Mouse (Mus musculus): ENCODE measurements at regions not wholly inside any gene's neighbourhood (a gene's known extent, or its start where the extent isn't known, plus 50 kb on each side); places are given as distances from the start of the nearest gene placed in this dataset.

DNA sequence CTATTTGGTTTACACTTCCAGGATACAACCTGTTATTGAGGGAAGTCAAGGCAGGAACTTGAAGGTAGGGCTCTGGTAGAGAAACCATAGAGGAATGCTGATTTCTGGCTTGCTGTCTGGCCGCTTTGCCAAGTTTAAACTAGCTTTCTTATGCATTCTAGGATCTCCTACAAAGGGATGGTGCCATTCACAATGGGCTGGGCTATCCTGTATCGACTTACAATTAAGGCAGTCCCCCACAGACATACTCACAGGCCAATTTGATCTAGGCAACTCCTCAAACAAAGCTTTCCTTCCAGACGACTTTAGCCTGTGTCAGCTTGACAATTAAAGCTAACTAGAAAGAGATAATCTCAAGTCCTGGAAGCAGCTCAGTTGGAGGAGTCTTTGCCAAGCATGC, 83.1 kb downstream of the Phlda1 start:
- Histone ChIP-seq H3K27ac (ENCODE audit: insufficient read depth, low read depth, low read length) (no peak overlapping the region), H3K4me3 (ENCODE audit: insufficient read depth, low read length) (no peak overlapping the region), H3K4me1 (ENCODE audit: control insufficient read depth, insufficient read depth, low read length) (no peaks in the 10 kb centered on the region)
- TF ChIP-seq POLR2A (IDR thresholded peaks at IDR 0.05; ENCODE audit: borderline replicate concordance, low read depth, low read length) (no peak), CTCF (IDR thresholded peaks at IDR 0.05; ENCODE audit: low read depth, low read length) (no peak)

DNA sequence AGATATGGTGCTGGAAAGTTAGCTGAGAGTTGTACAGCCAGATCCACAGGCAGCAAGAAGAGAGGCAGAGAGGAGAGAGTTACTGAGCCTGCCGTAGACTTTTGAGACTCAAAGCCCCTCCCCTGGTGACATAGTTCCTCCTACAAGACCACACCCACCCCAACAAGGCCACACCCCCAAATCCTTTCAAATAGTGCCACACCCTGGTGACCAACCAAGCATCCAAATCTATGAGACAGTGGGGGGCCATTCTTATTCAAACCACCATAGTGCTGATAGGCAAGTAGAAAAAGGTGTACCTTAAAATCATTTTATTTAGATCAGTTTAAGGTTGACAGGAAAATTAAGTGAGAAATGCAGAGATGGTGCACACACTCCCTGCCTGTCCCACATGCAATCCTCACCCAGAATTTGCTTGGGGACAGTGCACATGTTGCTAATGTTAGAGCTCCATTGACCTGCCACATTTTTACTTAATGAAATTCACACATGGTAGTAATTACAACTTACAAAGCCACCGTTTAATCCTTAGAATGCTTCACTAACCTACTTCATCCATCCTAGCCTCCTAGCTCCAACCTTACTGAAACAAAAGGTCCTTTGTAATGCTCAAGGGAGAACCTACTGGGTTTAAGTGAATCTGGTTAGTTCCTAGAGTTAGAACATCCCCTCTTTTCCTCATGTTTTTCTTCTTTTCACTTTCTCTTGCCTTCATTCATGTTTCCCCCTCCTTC, 86.5 kb downstream of the Phlda1 start:
- Histone ChIP-seq H3K27ac (ENCODE audit: insufficient read depth, low read depth, low read length) (no peak overlapping the region), H3K4me1 (ENCODE audit: control insufficient read depth, insufficient read depth, low read length) (no peaks in the 10 kb centered on the region), H3K4me3 (ENCODE audit: insufficient read depth, low read length) (no peak overlapping the region)
- TF ChIP-seq POLR2A (IDR thresholded peaks at IDR 0.05; ENCODE audit: borderline replicate concordance, low read depth, low read length) (no peak), CTCF (IDR thresholded peaks at IDR 0.05; ENCODE audit: low read depth, low read length) (no peak)

DNA sequence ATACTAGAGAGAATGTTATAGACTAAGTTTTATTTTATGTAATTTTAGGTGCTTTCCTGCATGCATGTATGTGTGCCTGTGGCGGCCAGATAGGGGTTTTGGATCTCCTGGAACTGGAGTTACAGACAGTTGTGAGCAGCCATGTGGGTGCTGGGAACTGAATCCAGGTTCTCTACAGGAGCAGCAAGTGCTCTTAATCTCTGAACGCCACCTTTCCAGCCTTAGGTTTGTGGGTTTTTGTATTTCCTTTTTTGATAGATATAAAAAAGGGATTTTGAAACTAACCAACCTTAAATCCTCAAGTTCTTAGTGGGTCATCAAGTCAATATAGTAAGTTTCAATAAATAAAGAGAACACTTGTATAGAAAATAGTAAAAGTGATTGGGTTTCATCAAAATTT, 87.2 kb downstream of the Phlda1 start:
- H3K4me1 ChIP-seq (ENCODE audit: control insufficient read depth, insufficient read depth, low read length), result no peaks in the 10 kb centered on the region
- TF ChIP-seq CTCF (IDR thresholded peaks at IDR 0.05; ENCODE audit: low read depth, low read length) (no peak), POLR2A (IDR thresholded peaks at IDR 0.05; ENCODE audit: borderline replicate concordance, low read depth, low read length) (no peak)
- no peak overlapping the region for H3K27ac ChIP-seq (ENCODE audit: insufficient read depth, low read depth, low read length)
- no peak overlapping the region for H3K4me3 ChIP-seq (ENCODE audit: insufficient read depth, low read length)

DNA sequence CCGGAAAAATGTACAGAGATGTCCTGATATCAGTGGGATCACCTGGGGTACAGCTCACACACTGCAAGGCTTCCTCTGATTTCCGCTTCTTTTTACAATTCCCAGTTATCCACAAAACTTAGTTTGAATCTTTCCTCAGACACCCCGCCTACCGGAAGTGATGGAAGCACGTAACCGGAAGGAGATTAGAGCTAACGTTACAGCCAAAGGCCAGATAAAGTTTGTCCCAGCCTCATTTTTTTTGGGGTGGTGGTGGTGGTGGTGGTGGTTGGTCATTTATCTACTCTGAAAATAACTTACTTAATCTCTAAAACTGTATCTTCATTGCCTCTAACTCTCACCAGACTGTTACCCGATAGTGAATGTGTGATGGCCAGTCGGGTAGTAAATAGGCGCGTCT, 88.1 kb downstream of the Phlda1 start:
- no peak for TF ChIP-seq POLR2A (IDR thresholded peaks at IDR 0.05; ENCODE audit: borderline replicate concordance, low read depth, low read length)
- TF ChIP-seq CTCF (IDR thresholded peaks at IDR 0.05; ENCODE audit: low read depth, low read length), result no peak
- no peak overlapping the region for H3K4me3 ChIP-seq (ENCODE audit: insufficient read depth, low read length)
- H3K4me1 ChIP-seq (ENCODE audit: control insufficient read depth, insufficient read depth, low read length), result peaks cover 3% of the 10 kb centered on the region; the same call in 1 of the 2 replicates

DNA sequence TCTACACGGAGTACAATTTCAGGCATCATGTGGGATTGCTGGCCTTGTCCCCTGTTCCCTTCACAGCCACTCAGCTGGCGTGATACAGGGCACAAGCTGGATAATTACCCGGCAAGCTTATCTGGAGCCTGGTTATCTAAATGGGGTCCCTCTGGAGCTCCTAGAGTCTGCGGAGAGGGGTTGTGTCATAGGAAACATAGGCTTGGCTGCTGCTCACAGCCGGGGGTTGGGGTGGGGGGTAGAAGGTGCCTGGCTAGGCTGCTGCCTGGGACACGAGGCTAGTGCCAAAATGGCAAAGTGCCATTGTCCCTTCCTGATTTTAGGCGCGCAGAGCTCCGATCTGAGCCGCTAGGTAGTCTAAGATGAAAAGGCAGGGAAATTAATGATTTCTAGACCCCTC, 88.6 kb downstream of the Phlda1 start:
- no peak overlapping the region for H3K27ac ChIP-seq (ENCODE audit: insufficient read depth, low read depth, low read length)
- H3K4me3 ChIP-seq (ENCODE audit: insufficient read depth, low read length), result no peak overlapping the region
- peaks cover 3% of the 10 kb centered on the region; the same call in 1 of the 2 replicates for H3K4me1 ChIP-seq (ENCODE audit: control insufficient read depth, insufficient read depth, low read length)
- TF ChIP-seq CTCF (IDR thresholded peaks at IDR 0.05; ENCODE audit: low read depth, low read length), result no peak
- TF ChIP-seq POLR2A (IDR thresholded peaks at IDR 0.05; ENCODE audit: borderline replicate concordance, low read depth, low read length), result no peak

More for the DNA sequence above, 88.1 kb downstream of the Phlda1 start:
- H3K27ac ChIP-seq (ENCODE audit: insufficient read depth, low read depth, low read length), result no peak overlapping the region

DNA sequence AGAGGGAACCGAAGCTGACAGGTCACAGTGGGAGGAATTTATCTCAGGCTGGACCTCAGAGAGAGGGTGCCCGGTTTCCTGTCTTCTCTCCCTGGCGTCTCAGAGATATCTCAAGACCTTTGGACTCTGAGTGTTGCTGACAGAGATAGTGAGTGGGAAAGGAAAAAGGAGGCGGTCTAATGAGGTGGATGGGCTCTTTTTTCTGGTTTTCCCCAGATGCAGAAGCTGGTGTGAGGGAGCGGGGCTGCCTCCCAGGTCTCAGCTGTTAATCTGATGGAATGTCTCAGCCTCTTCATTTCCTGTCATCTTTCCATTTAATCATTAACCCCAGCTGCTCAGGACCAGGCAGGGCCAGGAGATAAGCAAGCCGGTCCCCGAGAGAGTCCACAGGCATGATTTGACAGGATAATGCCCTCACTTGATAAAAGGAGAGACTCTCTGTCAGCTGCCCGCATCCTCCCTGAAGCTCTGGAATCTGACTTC, 89.5 kb downstream of the Phlda1 start:
- peaks cover 6% of the 10 kb centered on the region; the same call in 1 of the 2 replicates for H3K4me1 ChIP-seq (ENCODE audit: control insufficient read depth, insufficient read depth, low read length)
- no peak overlapping the region for H3K27ac ChIP-seq (ENCODE audit: insufficient read depth, low read depth, low read length)
- H3K4me3 ChIP-seq (ENCODE audit: insufficient read depth, low read length), result no peak overlapping the region
- TF ChIP-seq CTCF (IDR thresholded peaks at IDR 0.05; ENCODE audit: low read depth, low read length), result no peak
- TF ChIP-seq POLR2A (IDR thresholded peaks at IDR 0.05; ENCODE audit: borderline replicate concordance, low read depth, low read length), result no peak

DNA sequence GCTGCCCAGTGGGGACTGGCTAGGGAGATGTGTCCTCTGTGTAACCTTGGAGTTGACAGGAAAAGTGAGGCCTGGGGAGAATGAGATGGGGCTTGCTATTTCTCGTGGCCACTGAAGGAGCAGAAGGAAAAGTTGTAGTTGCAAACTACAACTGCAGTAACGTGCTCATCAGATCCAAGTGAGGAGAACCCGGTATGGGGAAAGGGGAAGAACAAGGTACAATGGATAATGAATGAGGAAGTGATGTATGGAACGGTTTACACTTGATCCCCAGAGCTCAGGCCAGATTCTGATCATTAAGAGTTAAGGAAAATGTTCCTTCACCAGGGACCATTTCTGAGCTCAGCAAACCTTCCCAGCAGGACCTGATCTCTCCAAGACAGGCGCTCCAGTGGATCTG, 92.6 kb downstream of the Phlda1 start:
- TF ChIP-seq POLR2A (IDR thresholded peaks at IDR 0.05; ENCODE audit: borderline replicate concordance, low read depth, low read length) (no peak), CTCF (IDR thresholded peaks at IDR 0.05; ENCODE audit: low read depth, low read length) (no peak)
- H3K27ac ChIP-seq (ENCODE audit: insufficient read depth, low read depth, low read length), result no peak overlapping the region
- H3K4me3 ChIP-seq (ENCODE audit: insufficient read depth, low read length), result no peak overlapping the region
- peaks cover 10% of the 10 kb centered on the region; the same call in 1 of the 2 replicates for H3K4me1 ChIP-seq (ENCODE audit: control insufficient read depth, insufficient read depth, low read length)

DNA sequence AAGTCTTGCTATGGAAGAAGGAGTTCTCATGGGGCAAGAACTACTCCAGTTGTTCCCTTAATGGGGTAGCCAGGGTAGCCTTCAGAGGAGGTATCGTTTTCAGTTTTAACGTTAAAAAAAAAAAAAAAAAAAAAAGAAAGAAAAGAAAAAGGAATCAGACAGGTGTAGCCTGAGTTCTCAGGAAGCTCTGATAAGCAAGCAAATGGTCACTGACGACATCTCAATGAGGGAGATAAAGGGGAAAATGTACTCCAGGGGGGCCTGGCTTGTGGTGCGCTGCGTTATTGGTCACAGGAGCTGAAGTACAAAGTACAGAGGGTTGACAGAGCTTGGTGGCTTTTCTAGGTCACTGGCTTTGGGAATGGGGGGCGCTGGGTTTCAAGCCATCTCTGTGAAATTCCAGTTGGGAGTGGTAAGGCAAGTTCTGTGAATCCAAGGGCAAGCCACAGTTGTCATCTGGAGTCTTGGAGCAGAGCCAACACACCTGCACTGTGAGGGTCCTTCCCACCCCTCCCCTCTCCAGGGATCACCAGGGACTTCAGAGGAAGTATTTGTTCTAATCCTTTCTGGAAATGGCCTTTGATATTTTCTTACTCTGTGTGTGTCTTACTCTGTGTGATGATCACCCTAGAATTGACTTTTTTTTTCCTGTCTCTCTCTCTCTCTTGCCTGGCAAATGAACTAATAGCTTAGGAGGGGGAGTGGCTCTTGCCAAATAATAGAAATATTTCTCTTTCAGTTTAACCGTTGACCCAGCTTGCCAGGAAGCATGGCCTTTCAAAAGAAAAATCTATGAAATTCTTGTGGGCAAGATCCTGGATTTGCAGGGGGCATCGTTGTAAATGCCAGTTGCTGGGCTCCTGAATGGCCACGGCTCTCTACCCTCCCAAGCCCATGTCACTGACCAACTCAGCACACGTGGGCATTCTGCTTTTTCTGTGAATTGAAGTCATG, 93.5 kb downstream of the Phlda1 start:
- H3K4me3 ChIP-seq (ENCODE audit: insufficient read depth, low read length), result no peak overlapping the region
- H3K27ac ChIP-seq (ENCODE audit: insufficient read depth, low read depth, low read length), result no peak overlapping the region
- peaks cover 10% of the 10 kb centered on the region; the same call in 1 of the 2 replicates for H3K4me1 ChIP-seq (ENCODE audit: control insufficient read depth, insufficient read depth, low read length)
- TF ChIP-seq CTCF (IDR thresholded peaks at IDR 0.05; ENCODE audit: low read depth, low read length), result no peak
- no peak for TF ChIP-seq POLR2A (IDR thresholded peaks at IDR 0.05; ENCODE audit: borderline replicate concordance, low read depth, low read length)

DNA sequence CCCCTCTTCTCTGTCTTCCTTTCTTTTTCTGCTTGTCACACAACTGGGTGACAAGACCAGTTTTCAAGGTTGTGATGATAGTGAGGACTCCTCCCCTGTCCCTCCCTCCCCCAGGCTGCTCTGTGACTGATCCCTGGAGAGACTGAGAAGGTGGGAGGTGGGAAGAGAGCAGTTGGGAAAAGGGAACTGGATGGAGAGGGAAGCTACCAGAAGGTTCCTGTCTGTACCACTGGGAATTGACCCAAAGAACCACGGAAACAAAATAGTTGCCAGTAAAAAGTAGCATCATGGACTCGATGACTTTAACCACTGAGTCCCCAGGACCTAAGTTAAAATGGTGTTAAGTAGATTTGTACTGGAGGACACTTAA, 94.2 kb downstream of the Phlda1 start:
- no peak overlapping the region for H3K4me3 ChIP-seq (ENCODE audit: insufficient read depth, low read length)

More for the DNA sequence above, 94.2 kb downstream of the Phlda1 start:
- TF ChIP-seq POLR2A (IDR thresholded peaks at IDR 0.05; ENCODE audit: borderline replicate concordance, low read depth, low read length), result no peak
- TF ChIP-seq CTCF (IDR thresholded peaks at IDR 0.05; ENCODE audit: low read depth, low read length), result no peak
- Histone ChIP-seq H3K4me1 (ENCODE audit: control insufficient read depth, insufficient read depth, low read length) (peaks cover 10% of the 10 kb centered on the region; the same call in 1 of the 2 replicates), H3K27ac (ENCODE audit: insufficient read depth, low read depth, low read length) (no peak overlapping the region)

Measured in bone marrow macrophage, adult 2 months (primary cell).